Mouse (Mus musculus) heart, postnatal 25 days (tissue): ENCODE results near the gene Snx29. TPM values are rescaled to one million over a fixed set of nuclear protein-coding genes. Genes with fewer than 3 reads are reported as not detected.
"Not testable (repeated sequence)": the region's sequence is repeated elsewhere in the genome, so short reads cannot be mapped to it uniquely, and the experiment has no call there.

Experiments used
- DNase-seq: peaks from one replicate; pipeline ENCODE4 v3.0.0; 2022; ENCODE audit warnings: low spot score
- intact Hi-C: fragments of 180-260 bp; cut with DNase I; formaldehyde crosslinking; loops from one replicate; pipeline ENCODE4 v1.15.1; 2025
- total RNA-seq, 2 experiments: library from RNA; stranded (reverse); gene quantifications; 2 replicates each; pipeline ENCODE4 v1.2.3; 2021

Gene Snx29
- total RNA-seq, 2 experiments from 2014 or later: 9.6 to 12.4 TPM

DNA sequence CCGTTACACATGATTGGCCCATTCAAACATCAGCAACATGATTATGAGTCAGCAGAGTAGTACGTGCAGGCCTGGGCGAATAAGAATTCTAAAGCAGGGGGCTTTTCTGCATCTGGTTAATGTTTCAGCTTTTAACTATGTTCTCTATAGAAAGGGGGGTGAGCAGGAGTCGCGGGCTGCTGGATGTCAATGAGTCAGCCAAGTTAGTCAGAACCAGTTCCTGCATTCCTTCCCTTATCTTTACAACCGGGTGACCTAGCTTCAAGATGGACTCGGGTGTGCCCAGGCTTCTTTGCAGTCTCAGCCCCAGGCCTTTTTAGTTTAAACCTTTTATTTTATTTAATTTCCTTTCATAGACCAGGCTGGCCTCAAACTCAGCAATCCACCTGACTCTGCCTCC is 189.0 kb downstream of the Snx29 start:
- intact Hi-C loops, DNase-seq: not testable (repeated sequence)

DNA sequence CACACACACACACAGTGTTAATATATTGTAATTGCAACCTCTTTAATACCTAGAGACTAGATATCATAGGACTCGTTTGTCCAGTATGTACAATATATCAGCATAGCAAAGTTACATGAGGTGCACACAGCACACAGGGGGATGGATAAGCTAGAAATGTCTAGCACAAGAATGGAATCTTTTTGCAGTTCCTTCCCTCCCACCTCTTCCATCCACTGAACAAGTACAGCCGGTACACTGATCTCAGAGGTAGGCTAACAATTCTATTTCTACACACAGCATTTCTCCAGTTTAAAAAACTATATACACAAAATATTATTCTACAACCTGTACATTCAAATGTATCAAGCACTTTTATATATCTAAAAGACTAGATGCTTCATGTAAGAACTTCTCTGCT is 194.0 kb downstream of the Snx29 start:
- DNase-seq: no peak
- intact Hi-C loops: no loop called here

DNA sequence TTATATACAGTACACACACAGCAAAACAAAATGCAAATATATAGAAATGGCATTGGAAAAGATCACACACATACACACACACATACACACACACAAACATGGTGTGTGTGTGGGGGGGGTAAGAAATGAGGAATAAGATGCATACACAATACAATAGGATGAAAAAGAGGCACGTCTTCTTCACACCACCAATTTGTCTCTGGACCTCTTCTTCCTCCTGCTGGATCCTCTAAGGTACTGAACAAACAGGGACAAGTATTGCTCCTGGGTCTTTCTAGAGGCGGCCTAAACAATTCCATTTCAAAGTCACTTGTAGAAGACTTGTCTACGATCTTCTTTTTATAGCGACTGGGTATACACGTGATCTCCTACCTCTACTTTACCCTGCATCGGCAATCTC is 194.7 kb downstream of the Snx29 start:
- DNase-seq: no peak
- intact Hi-C loops: no loop called here

- no peak for DNase-seq
- intact Hi-C loops: no loop called here
These were observed 196.2 kb downstream of the Snx29 start for GRCm38 (mm10) chr16:11518803-11519498.

- DNase-seq: no peak
- intact Hi-C loops: no loop called here
These were observed 203.5 kb downstream of the Snx29 start for GRCm38 (mm10) chr16:11526104-11526786.

DNA sequence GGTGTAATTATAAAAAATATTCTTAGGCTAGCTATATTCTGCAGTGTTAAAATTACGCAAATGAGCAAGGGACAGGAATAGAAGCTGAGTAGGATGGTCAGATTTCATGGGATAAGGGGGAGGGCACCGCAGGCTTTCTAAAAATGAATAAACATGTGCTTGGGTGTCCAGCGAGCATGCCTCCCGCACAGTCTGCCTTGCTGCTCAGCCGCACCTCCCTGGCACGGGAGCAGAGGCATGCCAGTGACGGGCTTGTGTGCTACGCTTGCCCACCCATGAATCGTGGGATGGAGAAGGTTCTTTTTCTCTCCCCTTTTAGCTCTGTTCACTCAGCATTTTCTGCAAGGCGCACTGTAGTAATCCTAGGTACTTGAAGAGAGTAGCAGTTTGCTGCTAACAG is 204.3 kb downstream of the Snx29 start:
- DNase-seq: no peak
- intact Hi-C loops: no loop called here

DNA sequence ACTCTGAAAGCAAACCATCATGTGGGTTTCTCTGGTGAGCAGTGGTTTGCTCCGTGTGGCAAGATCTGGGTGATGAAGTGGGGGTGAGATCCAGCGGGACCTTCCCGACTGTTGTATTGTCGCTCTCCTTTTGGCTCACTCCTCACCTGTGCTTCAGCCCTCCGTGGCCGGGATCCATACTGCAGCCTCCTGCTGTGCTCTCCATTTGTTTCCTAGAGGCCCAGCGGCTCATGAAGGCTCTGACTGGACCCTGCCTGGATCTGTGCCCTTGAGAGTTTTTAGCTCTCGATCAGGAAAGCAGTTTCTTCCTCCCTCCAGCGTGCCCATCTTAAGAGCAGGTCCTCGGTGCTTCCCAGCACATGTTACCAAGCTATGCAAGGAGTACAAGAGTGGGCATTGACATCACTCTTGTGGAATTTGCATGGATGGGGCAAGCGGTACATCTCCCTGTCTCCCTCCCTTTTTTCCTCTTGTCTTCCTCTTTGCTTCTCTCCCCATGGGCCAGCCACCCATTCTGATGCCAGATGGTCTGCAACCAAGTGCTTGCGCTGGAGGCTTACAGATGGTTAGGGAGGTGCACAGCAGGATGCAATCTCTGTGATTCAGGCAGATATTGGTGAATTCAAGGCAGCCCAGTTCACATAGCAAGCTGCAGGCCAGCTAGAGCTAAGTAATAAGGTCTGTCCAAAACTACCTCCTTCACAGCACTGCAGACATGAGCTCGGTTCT is 207.9 kb downstream of the Snx29 start:
- DNase-seq: no peak
- intact Hi-C loops: loop anchor here (5.0 kb wide), 1 partner anchor 58 kb away; no protein-coding TSS in a partner anchor

DNA sequence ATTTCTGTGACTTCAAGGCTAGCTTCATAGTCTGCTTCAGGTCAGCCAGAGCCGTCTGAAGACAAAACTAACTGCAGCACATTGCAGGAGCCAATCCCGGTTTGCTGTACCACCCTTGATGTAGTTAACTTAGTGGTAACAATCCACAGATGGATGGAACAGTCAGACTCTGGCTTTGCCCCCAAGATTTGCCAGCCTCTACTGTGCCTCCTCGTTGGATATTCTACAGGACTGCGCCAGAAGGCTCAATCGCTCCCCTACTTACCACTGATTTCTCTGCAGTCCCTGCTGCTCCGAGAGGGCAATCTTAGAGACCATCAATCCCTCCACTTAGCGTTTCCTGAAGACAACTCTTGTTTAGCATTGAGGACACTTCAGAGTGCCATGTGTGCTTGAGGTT is 208.7 kb downstream of the Snx29 start:
- no peak for DNase-seq
- intact Hi-C loops: loop anchor here (5.0 kb wide), 1 partner anchor 59 kb away; no protein-coding TSS in a partner anchor

GRCm38 (mm10) chr16:11532592-11532991 is 209.9 kb downstream of the Snx29 start:
- intact Hi-C loops: loop anchor here (5.0 kb wide), 1 partner anchor 60 kb away; no protein-coding TSS in a partner anchor
- peak; percentile 60 for DNase-seq

- DNase-seq: no peak
These were observed 210.7 kb downstream of the Snx29 start for GRCm38 (mm10) chr16:11533441-11533840.

GRCm38 (mm10) chr16:11537663-11538062 is 215.0 kb downstream of the Snx29 start:
- intact Hi-C loops: no loop called here

More at GRCm38 (mm10) chr16:11533441-11533840, 210.7 kb downstream of the Snx29 start:
- intact Hi-C loops: loop anchor here (5.0 kb wide), 1 partner anchor 61 kb away; no protein-coding TSS in a partner anchor

DNA sequence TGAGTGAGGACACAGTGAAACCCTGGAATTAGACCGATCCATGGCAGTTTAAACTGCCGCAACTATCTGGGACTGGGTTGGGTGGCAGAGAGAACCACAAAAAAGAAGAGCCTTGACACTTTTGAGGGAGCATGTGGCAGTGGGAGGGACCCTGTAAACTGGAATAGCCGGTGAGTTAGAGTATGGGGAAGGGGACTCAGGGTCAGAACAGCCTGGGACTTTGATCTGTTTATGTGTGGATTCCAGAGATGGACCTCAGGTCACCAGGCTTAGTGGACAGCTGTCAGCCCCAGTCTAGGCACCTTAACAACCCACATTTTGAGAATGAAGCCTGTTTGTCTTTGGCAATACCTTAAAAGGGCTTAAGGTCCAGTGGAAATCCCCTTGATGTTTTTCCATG is 215.5 kb downstream of the Snx29 start:
- intact Hi-C loops: no loop called here
- DNase-seq: no peak

More at GRCm38 (mm10) chr16:11537663-11538062, 215.0 kb downstream of the Snx29 start:
- no peak for DNase-seq

DNA sequence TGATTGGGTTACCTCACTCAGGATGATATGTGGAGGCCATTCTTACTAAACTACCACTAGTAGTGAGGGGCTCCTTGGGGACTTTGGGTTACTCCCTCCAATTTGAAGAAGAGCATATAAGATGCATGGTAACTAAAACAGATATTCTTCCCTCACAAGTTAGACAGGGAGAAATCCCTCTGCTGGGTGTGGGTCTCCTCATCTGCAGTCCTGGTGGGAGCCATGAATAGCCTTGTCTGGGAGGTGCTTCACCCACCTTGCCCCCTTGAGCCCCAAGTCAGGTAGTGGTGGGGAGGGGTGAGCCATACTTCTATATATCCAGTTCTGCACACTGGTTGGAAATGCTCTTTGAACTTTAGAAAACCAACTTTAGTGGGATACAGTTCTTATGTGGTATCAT is 218.3 kb downstream of the Snx29 start:
- intact Hi-C loops: no loop called here
- no peak for DNase-seq

GRCm38 (mm10) chr16:11541769-11542168 is 219.1 kb downstream of the Snx29 start:
- no peak for DNase-seq
- intact Hi-C loops: no loop called here

GRCm38 (mm10) chr16:11550043-11550725 is 227.5 kb downstream of the Snx29 start:
- no peak for DNase-seq
- intact Hi-C loops: no loop called here

- intact Hi-C loops: no loop called here
- DNase-seq: no peak
These were observed 239.0 kb downstream of the Snx29 start for GRCm38 (mm10) chr16:11561714-11562113.

DNA sequence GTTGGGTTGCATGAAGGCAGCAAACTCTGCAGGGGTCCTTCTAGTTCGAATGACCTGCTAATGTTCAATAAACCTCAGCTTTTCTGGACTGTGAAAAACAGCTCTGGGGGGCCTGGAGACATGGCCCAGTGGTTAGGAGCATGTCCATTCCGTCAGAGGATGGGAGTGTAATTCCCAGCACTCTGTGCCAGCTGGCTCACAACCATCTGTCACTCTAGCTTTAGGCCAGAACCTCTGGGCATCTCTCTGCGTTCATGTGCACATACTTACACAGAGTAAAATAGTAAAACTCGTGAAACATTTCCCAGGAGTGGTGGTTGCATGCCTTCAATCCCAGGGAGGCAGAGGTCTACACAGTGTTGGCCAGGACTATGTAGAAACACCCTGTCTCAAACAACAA is 241.1 kb downstream of the Snx29 start:
- no peak for DNase-seq
- intact Hi-C loops: no loop called here

DNA sequence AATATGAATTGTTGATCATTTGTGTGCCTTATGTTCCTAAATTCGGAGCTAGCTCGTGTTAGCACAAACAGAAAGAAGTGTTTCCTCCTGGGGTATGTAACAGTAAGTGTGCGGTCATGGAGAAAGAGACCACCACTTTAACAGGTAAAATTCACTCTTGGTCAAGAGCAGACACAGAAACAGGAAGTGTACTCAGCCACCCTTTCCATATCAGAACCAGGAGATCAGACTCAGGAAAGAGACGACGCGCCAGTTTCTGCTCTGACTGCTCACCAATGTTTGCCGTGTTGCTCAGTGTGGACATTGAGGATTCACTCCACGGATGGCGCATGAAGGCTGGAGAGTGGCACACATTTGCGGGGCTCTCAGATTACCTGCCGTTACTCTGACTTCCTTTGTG is 242.4 kb downstream of the Snx29 start:
- no peak for DNase-seq
- intact Hi-C loops: no loop called here

GRCm38 (mm10) chr16:11567594-11567993 is 244.9 kb downstream of the Snx29 start:
- intact Hi-C loops: no loop called here

DNA sequence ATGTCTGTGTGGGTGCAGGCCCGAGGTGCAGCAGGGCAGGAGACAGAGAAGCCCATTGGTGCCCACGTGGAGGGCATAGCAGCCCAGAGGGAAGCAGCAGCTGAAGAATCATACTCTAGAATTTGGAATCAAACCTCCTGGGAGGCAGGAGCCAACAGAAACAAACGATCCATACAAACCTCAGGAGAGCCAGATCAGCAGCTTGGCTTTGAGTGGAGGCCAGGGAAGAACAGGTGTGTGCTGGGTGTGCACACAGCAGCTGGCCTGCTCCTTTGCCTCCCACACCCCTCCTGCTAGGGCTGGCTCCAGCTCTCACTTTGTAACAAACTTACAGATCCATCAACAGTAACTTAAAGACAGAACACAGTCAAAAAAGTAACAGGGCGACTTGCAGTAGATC is 245.4 kb downstream of the Snx29 start:
- DNase-seq: no peak
- intact Hi-C loops: no loop called here

More at GRCm38 (mm10) chr16:11567594-11567993, 244.9 kb downstream of the Snx29 start:
- DNase-seq: no peak
